Mouse (Mus musculus): ENCODE results near the gene Sned1. TPM values are rescaled to one million over a fixed set of nuclear protein-coding genes. Genes with fewer than 3 reads are reported as not detected.

Sned1 gene
- total RNA-seq, 2 experiments from 2014 or later: 10.7 to 22.3 TPM

DNA sequence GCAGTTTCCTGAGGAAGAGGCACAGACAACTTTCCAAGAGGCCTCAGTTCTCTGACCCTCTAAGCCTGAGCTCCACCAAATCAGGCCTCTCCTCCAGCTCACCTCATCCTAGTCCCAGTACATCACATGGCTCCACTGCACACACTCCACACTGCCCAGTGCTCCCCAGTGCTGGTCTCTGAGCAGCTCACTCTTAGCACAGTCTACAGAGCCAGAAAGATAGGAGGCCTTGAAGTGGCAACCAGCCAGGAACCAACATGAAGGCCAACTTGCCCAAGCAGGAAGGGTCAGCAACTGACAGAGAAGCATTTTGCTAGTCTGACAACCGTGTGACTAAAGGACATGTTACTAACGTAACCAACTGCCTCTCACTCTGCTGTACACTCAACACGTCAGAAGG, 64.9 kb downstream of the Sned1 start:
- DNase-seq (ENCODE audit: low spot score in 2 of 2): peak in 1 of 2 experiments; percentile 51

DNA sequence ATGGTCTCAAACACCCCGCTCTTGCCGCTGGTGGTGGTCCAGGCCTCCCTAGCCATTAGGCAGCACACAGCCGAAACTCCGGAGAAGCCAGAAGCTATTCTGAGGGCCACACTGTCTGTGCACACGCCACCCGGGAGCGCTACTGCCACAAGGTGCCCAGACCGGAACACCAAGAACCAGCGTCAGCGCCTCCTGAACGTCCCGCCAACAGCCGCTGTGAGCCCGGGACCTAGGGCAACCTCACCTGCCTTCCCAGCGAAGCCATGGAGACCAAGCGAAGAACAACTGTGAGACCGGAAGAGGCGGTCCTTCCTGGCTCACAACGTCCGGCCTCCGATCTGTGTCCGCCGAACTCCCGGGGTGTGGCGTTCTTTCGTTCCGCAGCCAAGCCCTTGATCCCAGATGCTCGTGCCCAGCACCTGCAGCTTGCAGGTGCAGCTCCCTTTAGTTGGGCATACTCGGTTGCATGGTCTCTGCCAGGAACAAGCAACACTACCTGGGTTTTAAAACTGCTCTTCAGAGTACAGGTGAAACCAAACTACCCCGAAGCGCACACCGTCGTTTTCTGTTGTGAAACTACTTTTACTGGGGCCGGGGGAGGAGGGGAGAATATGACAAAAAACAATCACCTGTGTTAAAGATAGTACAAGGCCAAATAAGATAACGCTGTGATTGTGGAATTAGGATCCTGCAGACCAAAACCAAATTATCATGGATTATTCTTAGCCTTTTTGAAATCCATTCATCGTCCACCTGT, 70.1 kb downstream of the Sned1 start, which contains the start of gene Mterf4:
Gene Mterf4 (minus strand): TSS at position 335 of the 757 bp plus-strand sequence.
- peak; percentile 71 to 74 for DNase-seq (ENCODE audit: low spot score in 2 of 2)

DNA sequence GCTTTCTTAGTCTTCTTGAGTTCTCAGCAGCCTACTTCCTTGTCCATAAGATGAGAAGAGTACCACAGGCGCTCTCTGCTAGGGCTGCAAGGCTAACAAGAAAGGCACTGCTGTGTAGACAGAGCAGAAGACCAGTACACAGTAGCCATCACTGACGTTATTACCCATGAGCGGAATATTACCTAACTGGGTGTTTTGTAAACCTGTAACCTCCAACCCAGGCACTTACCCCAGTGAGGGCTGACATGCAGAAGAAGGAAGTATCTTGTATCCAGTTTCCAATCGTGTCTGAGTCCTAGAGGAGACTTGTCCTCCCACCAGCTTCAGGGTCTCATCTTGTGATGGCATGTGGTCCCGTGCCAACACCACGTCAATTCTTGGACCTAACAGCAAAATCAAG, 88.3 kb downstream of the Sned1 start:
- no peak for DNase-seq (ENCODE audit: low spot score in 2 of 2)

DNA sequence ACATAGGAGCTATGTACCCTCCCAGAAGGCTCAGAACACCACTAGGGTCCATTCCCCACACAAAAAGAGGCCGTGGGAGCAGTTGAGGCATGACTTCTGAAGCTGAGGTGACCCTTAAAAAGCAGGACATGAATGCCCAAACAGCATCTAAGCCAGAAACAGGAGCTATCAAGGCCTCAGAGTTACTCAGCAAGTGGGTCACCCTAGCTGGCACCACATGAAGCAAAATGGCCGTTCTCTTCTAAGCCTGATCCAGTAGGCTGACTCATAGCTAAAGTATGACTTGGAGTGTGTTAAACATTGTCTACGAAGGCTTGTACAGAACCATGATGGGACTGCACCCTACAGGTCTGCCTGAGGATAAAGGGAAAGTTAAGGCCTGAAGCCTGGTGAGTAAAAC, 90.8 kb downstream of the Sned1 start:
- DNase-seq (ENCODE audit: low spot score in 2 of 2): no peak

- DNase-seq (ENCODE audit: low spot score in 2 of 2): no peak
These were observed 99.0 kb downstream of the Sned1 start for GRCm38 (mm10) chr1:93334621-93335020.

DNA sequence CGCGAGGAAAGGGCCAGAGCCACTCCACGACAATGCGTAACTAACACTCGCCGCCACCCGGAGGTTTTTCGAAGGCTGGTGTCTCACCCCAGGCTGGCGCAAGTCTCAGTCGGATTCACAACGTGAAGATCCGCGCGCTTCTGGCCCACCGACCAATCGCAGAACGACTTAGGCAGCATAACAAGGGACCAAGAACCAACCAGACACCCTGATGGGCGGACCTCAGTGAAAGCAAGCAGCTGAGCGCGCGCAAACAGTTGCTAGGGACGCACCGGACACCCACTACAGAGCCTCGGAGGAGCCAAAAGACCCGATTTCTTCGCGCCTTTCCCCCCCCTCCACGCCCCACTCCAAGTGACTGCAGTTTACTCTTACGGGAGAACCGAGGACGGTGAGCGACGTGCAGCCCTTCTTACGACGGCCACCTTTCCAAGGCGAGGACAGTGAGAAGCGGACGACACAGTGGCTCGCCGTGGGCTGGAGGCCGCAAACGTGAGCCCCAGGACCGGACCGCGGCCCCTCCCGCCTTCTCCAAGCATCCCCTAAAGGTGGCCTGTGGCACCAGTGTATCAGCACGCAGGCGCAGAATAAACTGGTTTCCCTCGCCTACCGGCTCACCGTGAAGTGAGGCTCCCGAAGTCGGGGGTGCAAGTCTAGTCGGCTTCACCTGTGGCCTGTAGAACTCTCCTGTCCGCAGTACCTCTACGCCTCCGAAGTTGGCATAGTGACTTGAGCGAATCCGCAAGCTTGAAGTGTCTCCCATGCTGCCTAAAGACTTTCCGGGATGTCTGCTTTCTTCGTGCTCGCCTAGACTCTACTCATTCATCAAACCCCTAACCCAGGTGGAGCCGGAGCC, 107.2 kb downstream of the Sned1 start, which contains the start of the genes Ppp1r7 and Pask:
Gene Ppp1r7 (plus strand): TSS at position 207 of the 856 bp plus-strand sequence.
Gene Pask (minus strand): TSS at position 835 of the 856 bp plus-strand sequence.
- peak; percentile 90 to 91 for DNase-seq (ENCODE audit: low spot score in 2 of 2)

GRCm38 (mm10) chr1:93343504-93344047, 107.9 kb downstream of the Sned1 start:
- DNase-seq (ENCODE audit: low spot score in 2 of 2): peak; percentile 84 to 86

DNA sequence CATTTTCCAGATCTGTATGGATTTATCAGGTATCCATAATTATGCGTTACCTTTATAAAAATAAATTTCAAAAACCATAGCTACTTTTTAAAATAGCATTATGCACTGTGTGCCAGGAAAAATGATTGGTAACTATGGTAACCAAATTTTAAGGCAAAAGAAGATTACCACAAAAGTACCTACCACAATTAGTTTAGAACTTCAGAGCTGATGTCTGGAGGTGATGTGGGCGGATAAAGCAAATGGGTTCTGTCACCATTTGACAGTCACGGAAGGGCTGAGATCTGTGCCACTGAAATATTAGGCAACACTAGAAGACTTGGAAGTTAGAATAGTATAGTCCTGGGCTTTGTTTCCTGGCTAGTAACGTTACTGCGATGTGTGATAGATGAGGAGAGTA, 111.5 kb downstream of the Sned1 start:
- no peak for DNase-seq (ENCODE audit: low spot score in 2 of 2)

DNA sequence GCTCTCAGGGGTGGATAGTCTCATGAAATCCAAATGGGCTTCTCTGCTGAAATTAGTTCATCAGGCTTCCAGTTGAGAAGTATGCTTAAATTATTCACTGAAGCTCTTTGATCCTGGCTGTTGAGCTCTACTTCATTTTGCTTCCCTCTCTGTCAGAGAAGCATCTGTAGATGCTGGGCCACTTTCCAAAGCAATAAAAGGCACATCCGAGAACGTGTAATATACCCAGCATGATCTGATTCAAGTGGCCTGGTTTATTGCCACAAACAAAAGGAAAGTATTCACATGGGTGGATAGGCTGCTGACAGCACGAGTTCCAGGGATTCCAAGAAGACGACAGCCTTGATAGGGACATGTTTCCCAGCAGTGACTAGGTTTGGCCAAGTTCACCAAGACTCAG, 114.1 kb downstream of the Sned1 start:
- DNase-seq (ENCODE audit: low spot score in 2 of 2): no peak

Small RNA genes within 50 kb of the gene (microRNA-seq; reads per million reads assigned to microRNA genes)
- gene Mir6901 (ENCODE audit: borderline number of aligned reads in 2 of 2): 0 to 1.8 reads per million in 2 experiments
- gene Mir6902 (ENCODE audit: borderline number of aligned reads in 2 of 2): 0 reads per million in 2 experiments

Other genes starting within 250 kb of the Sned1 start
- gene Aqp12, start 229.5 kb upstream of the Sned1 start, total RNA-seq (2021): under 1 TPM in 1 of 2 experiments, not detected in 1; 0.36 TPM
- 10 to 100 TPM; 37.9 to 38.1 TPM for gene Kif1a, start 133.9 kb upstream of the Sned1 start, total RNA-seq (2021)
- gene Agxt, start 100.6 kb upstream of the Sned1 start, total RNA-seq (2021): not detected
- not detected for gene 2310007B03Rik, start 74.9 kb upstream of the Sned1 start, total RNA-seq (2021)
- gene Crocc2, start 67.1 kb upstream of the Sned1 start, total RNA-seq (2021): under 1 TPM in 1 of 2 experiments, not detected in 1; 0.03 TPM
- 10 to 100 TPM; 23.1 to 23.3 TPM for gene Mterf4, start 70.1 kb downstream of the Sned1 start, total RNA-seq (2021)
- 10 to 100 TPM; 20.4 to 28.5 TPM for gene Ppp1r7, start 107.0 kb downstream of the Sned1 start, total RNA-seq (2021)
- 1 to 10 TPM; 2.7 to 3.6 TPM for gene Pask, start 107.6 kb downstream of the Sned1 start, total RNA-seq (2021)
- not detected for gene Ano7, start 138.1 kb downstream of the Sned1 start, total RNA-seq (2021)
- 100 to 1,000 TPM; 316 to 376 TPM for gene Hdlbp, start 243.0 kb downstream of the Sned1 start, total RNA-seq (2021)